In genomic region chr13:103151944-103152343, GRCm38 (mm10) we compare ENCODE assay signal across 30 mouse cellular contexts.
"Had no signal": no experiment of that assay in that cellular context is flagged by ENCODE, and none has a peak within 500 bp of the region (broad histone marks: within the 10 kb centered on the region; RNA-seq: fewer than 3 reads in every experiment).

No protein-coding gene starts in this region.

- H3K9me3 ChIP-seq: limb, embryonic 10.5 days; limb, embryonic 12.5 days; limb, embryonic 13.5 days; limb, embryonic 15.5 days; liver, embryonic 12.5 days; liver, embryonic 13.5 days; liver, embryonic 15.5 days; lung, embryonic 15.5 days; megakaryocyte, embryonic 14.5 days; midbrain, embryonic 10.5 days; midbrain, embryonic 12.5 days; midbrain, embryonic 13.5 days; midbrain, embryonic 15.5 days had no signal

- H3K27ac ChIP-seq: limb, embryonic 10.5 days; limb, embryonic 12.5 days; limb, embryonic 13.5 days; limb, embryonic 15.5 days; liver, embryonic 12.5 days; liver, embryonic 13.5 days; liver, embryonic 14.5 days; liver, embryonic 15.5 days; lung, embryonic 15.5 days; macrophage; midbrain, embryonic 10.5 days; midbrain, embryonic 12.5 days; midbrain, embryonic 13.5 days; midbrain, embryonic 15.5 days had no signal

- H3K36me3 ChIP-seq: limb, embryonic 10.5 days; limb, embryonic 12.5 days; limb, embryonic 13.5 days; limb, embryonic 15.5 days; liver, embryonic 12.5 days; liver, embryonic 13.5 days; liver, embryonic 15.5 days; lung, embryonic 15.5 days; midbrain, embryonic 10.5 days; midbrain, embryonic 12.5 days; midbrain, embryonic 13.5 days; midbrain, embryonic 15.5 days had no signal

- H3K4me3 ChIP-seq: limb, embryonic 10.5 days; limb, embryonic 12.5 days; limb, embryonic 13.5 days; limb, embryonic 15.5 days; liver, embryonic 12.5 days; liver, embryonic 13.5 days; liver, embryonic 15.5 days; lung, embryonic 15.5 days; megakaryocyte, embryonic 14.5 days; midbrain, embryonic 10.5 days; midbrain, embryonic 12.5 days; midbrain, embryonic 13.5 days; midbrain, embryonic 15.5 days had no signal

- H3K9ac ChIP-seq: limb, embryonic 12.5 days; limb, embryonic 13.5 days; limb, embryonic 15.5 days; liver, embryonic 12.5 days; liver, embryonic 13.5 days; liver, embryonic 14.5 days; liver, embryonic 15.5 days; liver, postnatal 0 days; lung, embryonic 14.5 days; lung, embryonic 15.5 days; midbrain, embryonic 12.5 days; midbrain, embryonic 13.5 days; midbrain, embryonic 15.5 days had no signal

- H3K4me1 ChIP-seq: limb, embryonic 10.5 days; limb, embryonic 12.5 days; limb, embryonic 13.5 days; limb, embryonic 15.5 days; liver, embryonic 12.5 days; liver, embryonic 13.5 days; liver, embryonic 15.5 days; lung, embryonic 15.5 days; megakaryocyte, embryonic 14.5 days; midbrain, embryonic 15.5 days had no signal

- H3K27me3 ChIP-seq: limb, embryonic 12.5 days; limb, embryonic 13.5 days; limb, embryonic 15.5 days; liver, embryonic 12.5 days; liver, embryonic 13.5 days; liver, embryonic 15.5 days; lung, embryonic 15.5 days; megakaryocyte, embryonic 14.5 days; midbrain, embryonic 12.5 days; midbrain, embryonic 13.5 days; midbrain, embryonic 15.5 days had no signal

- H3K4me2 ChIP-seq: limb, embryonic 12.5 days; limb, embryonic 13.5 days; limb, embryonic 15.5 days; liver, embryonic 11.5 days; liver, embryonic 12.5 days; liver, embryonic 13.5 days; liver, embryonic 15.5 days; lung, embryonic 14.5 days; lung, embryonic 15.5 days; midbrain, embryonic 11.5 days; midbrain, embryonic 12.5 days; midbrain, embryonic 13.5 days; midbrain, embryonic 15.5 days had no signal

- DNase-seq: left cerebral cortex, postnatal 4 days; liver; liver, embryonic 13.5 days; liver, postnatal 0 days; lung, adult 18-20 months; lung, adult 2 months; lung, embryonic 14.5 days; lung, postnatal 10 days; lung, postnatal 14 days; lung, postnatal 36 days; lung, postnatal 4 days; midbrain, embryonic 14.5 days had no signal

- ATAC-seq: liver, embryonic 12.5 days; liver, postnatal 0 days; lung, postnatal 0 days; midbrain, embryonic 13.5 days; midbrain, embryonic 15.5 days; midbrain, embryonic 16.5 days had no signal
